Mouse (Mus musculus): ENCODE measurements around the gene Parp1.

The Parp1 gene

GRCm38 (mm10) chr1:180568761-180569452 lies at the start of gene Parp1:
Gene Parp1, plus strand, starts transcription at chr1:180568924.
- under 1% methylated on average over 67 of the region's 67 CpGs for WGBS

GRCm38 (mm10) chr1:180519520-180519919 lies 49.2 kb upstream of the Parp1 start:
- WGBS, result 73% methylated on average over 8 of the region's 8 CpGs

GRCm38 (mm10) chr1:180520190-180520589 lies 48.5 kb upstream of the Parp1 start:
- 21% methylated on average over 7 of the region's 7 CpGs for WGBS

GRCm38 (mm10) chr1:180523320-180523719 lies 45.4 kb upstream of the Parp1 start:
- 91% methylated on average over 2 of the region's 2 CpGs for WGBS

GRCm38 (mm10) chr1:180525301-180525700 lies 43.4 kb upstream of the Parp1 start:
- 67% methylated on average over 1 of the region's 1 CpGs for WGBS

- 97% methylated on average over 7 of the region's 7 CpGs for WGBS
These were observed 38.9 kb upstream of the Parp1 start for GRCm38 (mm10) chr1:180529847-180530246.

- 72% methylated on average over 8 of the region's 8 CpGs for WGBS
These were observed 38.1 kb upstream of the Parp1 start for GRCm38 (mm10) chr1:180530457-180531263.

GRCm38 (mm10) chr1:180532671-180533070 lies 36.1 kb upstream of the Parp1 start:
- 95% methylated on average over 11 of the region's 11 CpGs for WGBS

- WGBS, result 55% methylated on average over 5 of the region's 5 CpGs
These were observed 32.0 kb upstream of the Parp1 start for GRCm38 (mm10) chr1:180536719-180537118.

GRCm38 (mm10) chr1:180541251-180541650 lies 27.5 kb upstream of the Parp1 start:
- 45% methylated on average over 2 of the region's 2 CpGs for WGBS

- 68% methylated on average over 15 of the region's 15 CpGs for WGBS
These were observed 26.6 kb upstream of the Parp1 start for GRCm38 (mm10) chr1:180541883-180542711.

- 95% methylated on average over 3 of the region's 3 CpGs for WGBS
These were observed 25.9 kb upstream of the Parp1 start for GRCm38 (mm10) chr1:180542712-180543371.

GRCm38 (mm10) chr1:180545918-180546545 lies 22.7 kb upstream of the Parp1 start:
- WGBS, result 88% methylated on average over 4 of the region's 4 CpGs

GRCm38 (mm10) chr1:180546798-180547750 lies 21.6 kb upstream of the Parp1 start:
- 72% methylated on average over 13 of the region's 13 CpGs for WGBS

GRCm38 (mm10) chr1:180547751-180548669 lies 20.7 kb upstream of the Parp1 start:
- 24% methylated on average over 16 of the region's 16 CpGs for WGBS

- 58% methylated on average over 7 of the region's 7 CpGs for WGBS
These were observed 19.0 kb upstream of the Parp1 start for GRCm38 (mm10) chr1:180549539-180550308.

GRCm38 (mm10) chr1:180550770-180551169 lies 18.0 kb upstream of the Parp1 start:
- WGBS, result 16% methylated on average over 5 of the region's 5 CpGs

GRCm38 (mm10) chr1:180556899-180557298 lies 11.8 kb upstream of the Parp1 start:
- WGBS, result 92% methylated on average over 5 of the region's 5 CpGs

Data from cerebral cortex, adult 2 months (tissue).